Mouse (Mus musculus): ENCODE measurements around the gene Rasgef1b. TPM values are rescaled to one million over a fixed set of nuclear protein-coding genes. Genes with fewer than 3 reads are reported as not detected.

Gene Rasgef1b
- 6.3 and 6.7 TPM in 2 replicates for polyA plus RNA-seq (2012; rRNA removed)

DNA sequence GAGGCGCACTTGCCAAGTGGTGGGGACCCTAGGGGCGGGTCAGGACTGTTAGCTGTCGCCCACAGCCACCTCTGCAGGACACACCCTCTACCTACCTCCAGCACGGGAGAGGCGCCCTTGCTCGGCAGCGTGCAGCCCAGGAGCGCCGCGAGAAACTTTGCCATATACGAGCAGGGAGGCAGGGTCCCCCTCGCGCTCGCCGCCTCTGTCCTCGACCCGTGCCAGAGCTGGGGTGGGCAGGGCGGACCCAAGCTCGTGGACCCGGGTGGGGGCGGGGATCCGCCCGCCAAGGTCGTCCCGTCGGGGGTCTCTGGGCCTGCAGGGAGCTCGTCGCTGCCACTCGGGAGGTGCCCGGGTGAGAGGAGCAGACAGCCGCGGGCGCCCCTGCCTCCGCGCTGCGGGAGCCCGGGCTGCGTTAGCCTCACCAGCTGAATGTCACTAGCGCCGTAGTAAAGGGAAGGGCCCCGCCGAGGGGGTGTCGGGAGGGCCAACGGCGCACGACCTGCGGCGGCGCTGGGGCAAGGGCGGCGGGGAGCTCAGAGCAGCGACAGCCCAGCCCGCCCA is at the start of gene Rasgef1b:
Rasgef1b (minus strand) TSS at position 417 of the 564 bp plus-strand sequence.

Other genes starting within 250 kb of the Rasgef1b start
- 0.54 TPM in 1 of 2 replicates, not detected in the other for gene Vamp9, start 177.2 kb upstream of the Rasgef1b start, polyA plus RNA-seq (2012; rRNA removed)
- 19.3 and 29.6 TPM in 2 replicates for gene Hnrnpd, start 249.9 kb upstream of the Rasgef1b start, polyA plus RNA-seq (2012; rRNA removed)
- gene 4930524J08Rik, start 250.0 kb upstream of the Rasgef1b start, polyA plus RNA-seq (2012; rRNA removed): 2.6 and 4.3 TPM in 2 replicates

Measured in stomach, adult 2 months (tissue).